Mouse (Mus musculus): ENCODE data around the gene Ipo5. TPM values are rescaled to one million over a fixed set of nuclear protein-coding genes. Genes with fewer than 3 reads are reported as not detected.

Gene Ipo5
- total RNA-seq, 4 experiments from 2014 or later: 113 to 131 (median 125) TPM

Other genes starting within 250 kb of the Ipo5 start
- gene Farp1, start 124.0 kb downstream of the Ipo5 start, total RNA-seq (2022): 10 to 100 TPM in 2 of 4 experiments, 1 to 10 TPM in 2; 9.1 to 10.7 (median 10.2) TPM

Measured in heart, adult 8-10 months (tissue).